Mouse (Mus musculus) regulatory T cell (primary cell): ENCODE results near the gene Frmd4a.

Experiments used
- in situ Hi-C: fragments of 300-600 bp; cut with MboI, MseI; formaldehyde crosslinking; loops from one replicate; pipeline ENCODE4 v1.15.1; 2025; ENCODE audit warnings: high pct_unique_total_duplicates

Gene Frmd4a

DNA sequence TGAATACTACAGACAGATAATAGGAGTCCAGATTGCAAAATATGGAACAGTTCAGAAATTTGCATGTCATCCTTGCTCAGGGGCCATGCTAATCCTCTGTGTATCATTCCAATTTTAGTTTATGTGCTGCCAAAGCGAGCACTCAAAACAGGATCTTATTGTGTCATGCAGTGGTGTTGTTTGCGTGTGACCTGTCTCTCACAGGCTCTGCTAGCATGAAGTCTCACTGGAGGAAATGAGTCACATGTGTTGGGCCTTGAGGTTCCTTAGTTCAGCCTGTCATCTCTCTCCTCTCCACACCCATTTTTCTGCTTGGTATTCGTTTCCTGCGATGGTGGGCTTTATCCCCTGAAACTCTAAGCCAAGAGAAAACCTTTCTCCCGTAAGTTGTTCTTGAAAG is 363.4 kb downstream of the Frmd4a start:
- in situ Hi-C loops, result no loop called here

GRCm38 (mm10) chr2:4386468-4386867 is 369.0 kb downstream of the Frmd4a start:
- in situ Hi-C loops, result no loop called here

DNA sequence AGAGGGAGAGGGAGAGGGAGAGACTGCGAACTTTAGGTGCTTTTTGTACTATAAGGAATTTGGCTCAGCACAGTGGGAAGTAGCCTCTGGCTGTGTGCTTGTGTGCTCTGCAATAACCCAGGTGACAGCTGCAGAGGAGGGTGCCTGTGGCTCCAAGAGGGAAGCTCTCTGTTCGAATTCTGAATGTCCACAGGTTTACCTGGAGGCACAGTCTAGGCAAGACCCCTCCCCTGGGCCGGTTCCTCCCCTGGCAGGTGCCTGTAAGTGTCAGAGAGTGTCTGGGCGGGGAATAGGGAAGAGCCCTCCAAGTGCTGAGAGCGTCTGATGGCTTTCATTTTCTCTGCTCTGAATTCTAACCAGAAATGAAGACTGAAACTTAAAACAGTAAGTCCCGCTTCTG is 371.8 kb downstream of the Frmd4a start:
- in situ Hi-C loops, result no loop called here

- in situ Hi-C loops, result no loop called here
These were observed 373.6 kb downstream of the Frmd4a start for GRCm38 (mm10) chr2:4391091-4391490.

DNA sequence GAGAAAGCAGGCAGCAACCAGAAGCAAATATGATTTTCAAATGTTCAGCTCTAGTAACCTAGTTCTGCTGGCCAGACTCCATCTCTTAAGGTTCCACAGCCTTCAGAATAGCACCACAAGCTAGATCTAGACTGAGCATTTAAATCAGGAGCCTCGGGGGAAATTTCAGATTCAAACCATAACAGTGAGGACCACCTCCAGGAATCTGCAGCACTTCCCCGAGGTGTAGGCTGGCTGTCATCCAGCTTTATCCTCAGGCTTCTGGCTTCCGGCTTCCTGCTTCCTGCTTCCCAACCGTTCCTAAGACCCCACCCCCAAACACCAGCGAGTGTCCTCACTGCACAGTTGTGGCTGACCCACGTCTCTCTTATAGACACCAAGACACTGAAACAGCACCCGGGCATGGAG is 374.2 kb downstream of the Frmd4a start:
- in situ Hi-C loops, result no loop called here

- in situ Hi-C loops, result no loop called here
These were observed 375.5 kb downstream of the Frmd4a start for GRCm38 (mm10) chr2:4393046-4393445.

GRCm38 (mm10) chr2:4394641-4395040 is 377.1 kb downstream of the Frmd4a start:
- in situ Hi-C loops, result no loop called here

DNA sequence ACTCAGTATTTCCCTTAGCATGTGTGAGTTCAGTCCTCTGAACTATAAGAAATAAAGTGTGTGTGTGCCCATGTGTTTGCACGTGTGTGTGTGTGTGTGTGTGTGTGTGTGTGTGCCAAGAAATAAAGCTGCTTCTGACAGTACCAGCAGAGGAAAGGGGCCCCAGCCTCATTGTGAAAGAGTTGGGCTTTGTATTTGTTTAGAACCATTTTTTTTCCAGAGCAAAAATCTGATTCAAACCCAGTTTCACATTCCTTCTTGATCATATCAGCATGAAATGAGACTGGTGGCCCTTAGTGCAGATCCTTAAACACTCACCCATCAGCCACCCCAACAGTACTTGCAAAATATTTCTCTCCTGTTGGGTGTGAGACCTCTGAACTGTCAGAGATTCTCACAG is 382.2 kb downstream of the Frmd4a start:
- in situ Hi-C loops, result no loop called here

GRCm38 (mm10) chr2:4400771-4401596 is 383.5 kb downstream of the Frmd4a start:
- in situ Hi-C loops, result no loop called here

DNA sequence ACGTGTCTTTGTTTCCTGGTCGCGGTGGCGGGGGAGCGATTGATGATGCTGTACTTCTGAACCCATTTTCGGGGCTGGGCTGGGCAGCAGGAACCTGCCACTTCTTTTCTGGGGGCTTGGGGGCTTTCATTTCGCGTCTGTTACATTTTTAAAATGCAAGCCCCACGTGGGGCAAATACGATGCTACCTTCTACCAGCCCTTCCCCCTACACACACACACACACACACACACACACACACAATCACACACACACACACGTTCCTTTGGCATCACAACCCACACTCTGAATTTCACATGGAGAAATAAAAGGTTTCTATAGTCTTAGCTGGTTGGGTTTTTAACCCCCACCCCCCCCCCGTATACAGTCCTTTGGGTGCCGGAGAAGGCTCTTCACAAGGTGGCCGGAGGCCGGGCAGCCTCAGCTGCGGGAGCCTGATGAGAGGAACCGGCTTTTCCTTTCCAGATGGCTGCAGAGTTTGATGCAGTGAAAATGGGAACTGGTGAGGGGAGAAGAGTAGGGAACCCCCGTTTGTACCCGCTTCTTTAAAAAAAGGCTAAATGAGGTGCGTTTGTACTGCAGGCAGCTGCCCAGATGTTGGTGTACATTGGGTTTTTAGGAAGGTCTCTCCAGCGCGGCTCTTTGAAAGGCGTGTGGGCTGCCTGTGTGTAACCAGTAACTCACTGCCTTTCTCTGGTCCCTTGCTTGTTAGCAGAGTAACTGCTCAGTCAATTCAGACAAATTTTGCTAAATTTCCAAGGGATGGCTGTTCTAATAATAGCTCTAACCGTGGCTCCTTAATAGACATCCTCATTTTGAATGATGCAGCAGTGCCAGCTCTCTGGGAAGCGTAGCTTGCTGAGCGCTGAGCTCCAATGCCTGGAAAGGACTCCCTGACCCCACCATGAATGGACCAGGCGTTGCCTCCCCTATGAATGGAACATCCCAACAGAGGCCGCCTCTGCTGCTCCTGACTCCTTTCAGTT is 384.4 kb downstream of the Frmd4a start:
- in situ Hi-C loops, result no loop called here

DNA sequence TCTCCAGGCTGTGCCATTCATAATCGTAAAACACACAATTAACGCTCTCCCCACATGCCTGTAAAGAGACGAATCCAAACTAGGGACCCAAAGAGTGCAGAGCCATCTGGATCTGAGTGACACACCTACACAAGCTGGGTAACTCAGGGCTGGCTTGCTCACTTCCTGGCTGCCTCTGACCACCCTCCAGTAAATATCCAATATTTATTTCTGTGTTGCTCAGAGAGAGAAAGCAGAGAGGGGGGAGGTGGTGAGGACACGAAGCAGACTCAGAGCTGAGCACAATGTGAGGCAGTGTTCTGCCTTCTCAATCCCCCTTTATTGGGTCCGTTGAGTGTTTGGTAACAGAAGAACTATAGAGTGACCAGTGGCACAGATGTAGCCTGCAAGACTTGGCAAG is 389.5 kb downstream of the Frmd4a start:
- in situ Hi-C loops, result no loop called here

GRCm38 (mm10) chr2:4409810-4410433 is 392.4 kb downstream of the Frmd4a start:
- in situ Hi-C loops, result no loop called here

DNA sequence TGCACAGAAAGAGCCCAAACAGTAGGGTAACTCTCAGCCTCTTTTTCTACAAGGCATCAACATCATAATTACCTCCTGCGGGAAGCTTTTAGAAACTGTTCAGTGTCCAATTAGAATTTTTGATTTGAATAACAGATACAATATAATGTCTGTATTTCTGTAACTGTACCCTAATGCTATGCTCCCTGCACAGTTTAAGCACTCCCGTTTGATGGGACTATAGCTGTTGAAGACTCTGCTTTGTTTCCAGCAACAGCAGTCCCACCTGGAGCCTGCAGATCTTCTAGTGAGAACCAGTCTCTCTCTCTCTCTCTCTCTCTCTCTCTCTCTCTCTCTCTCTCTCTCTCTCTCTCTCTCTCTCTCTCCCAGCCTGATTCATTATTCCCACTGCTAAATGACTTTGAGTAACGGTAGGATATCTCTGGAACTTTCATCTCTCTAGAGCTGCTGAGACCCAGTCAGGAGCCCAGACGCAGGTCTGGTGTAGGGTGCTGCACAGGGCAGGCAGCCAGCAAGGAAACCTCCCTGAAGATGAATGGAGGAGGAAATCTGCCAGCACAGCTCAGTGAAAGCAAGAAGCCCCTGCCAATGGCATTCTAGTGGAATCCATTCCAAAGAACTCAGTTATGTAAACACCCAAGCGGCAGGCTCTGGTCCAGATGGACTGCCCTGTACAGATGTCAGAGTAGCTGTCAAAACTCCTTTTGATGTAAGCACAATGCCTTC is 395.5 kb downstream of the Frmd4a start:
- in situ Hi-C loops, result no loop called here

DNA sequence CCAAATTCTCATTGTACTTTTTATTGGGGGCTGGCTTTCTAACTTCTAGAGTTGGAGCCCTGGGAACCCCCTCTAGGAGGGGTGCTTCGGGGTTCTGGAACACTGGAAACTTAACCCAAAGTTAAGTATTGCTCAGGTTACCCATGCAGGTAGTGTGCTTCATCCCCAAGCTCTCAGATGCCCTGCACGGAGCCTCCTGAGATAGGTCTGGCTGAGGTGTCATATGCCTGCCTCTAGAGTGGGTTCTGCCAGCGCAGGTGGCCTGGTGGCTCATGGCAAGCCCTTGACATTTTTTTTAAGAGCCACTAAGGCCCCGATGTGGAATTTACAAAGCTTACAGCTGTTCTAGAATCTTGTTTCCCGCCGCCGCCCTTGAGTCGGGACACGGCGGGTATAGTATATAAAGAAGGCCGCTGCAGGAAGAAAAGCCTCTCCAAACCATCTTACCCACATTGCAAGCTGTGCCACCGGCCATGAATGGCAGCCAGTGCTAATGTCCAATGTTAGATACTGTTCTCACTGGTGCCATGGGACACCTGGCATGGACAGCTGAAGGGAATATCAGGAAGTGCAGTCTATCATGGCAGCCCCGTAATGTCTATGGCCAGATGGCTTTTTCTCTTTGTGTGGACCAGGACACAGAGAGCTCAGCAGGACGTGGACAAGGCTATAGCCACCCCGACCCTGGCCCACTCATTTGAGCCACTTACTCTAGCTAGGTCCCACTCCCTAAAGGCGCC is 396.2 kb downstream of the Frmd4a start:
- in situ Hi-C loops, result no loop called here

DNA sequence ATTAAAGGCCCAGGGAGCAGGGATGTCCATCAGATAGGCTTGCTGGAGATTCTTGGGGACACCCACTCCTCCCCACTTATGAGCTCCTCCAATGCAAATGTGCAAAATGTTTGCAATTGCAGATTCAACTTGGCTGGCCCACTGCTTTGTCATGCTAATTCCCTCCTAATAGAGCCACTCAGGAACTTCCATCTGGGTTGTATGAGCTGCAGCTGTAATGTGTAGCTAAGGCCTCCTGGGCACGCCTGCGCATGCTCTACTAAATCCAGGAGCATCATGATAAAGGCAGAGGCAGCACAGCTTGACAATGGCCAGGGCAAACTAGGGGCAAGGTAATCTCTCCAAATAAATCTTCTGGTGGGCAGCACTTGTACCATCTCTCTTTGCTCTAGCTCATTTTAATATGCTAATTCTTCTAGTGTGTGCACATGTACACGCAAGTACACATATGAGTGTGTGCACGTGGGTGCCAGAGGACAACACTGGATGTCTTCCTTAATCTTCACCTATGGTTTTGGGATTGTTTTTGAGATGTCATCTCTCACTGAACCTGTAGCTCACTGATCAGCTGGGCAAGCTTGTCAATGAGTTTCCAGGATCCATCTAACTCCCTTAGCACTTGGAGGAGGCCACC is 403.3 kb downstream of the Frmd4a start:
- in situ Hi-C loops, result no loop called here

GRCm38 (mm10) chr2:4421757-4422156 is 404.2 kb downstream of the Frmd4a start:
- in situ Hi-C loops, result no loop called here

- in situ Hi-C loops, result no loop called here
These were observed 406.4 kb downstream of the Frmd4a start for GRCm38 (mm10) chr2:4423896-4424295.

DNA sequence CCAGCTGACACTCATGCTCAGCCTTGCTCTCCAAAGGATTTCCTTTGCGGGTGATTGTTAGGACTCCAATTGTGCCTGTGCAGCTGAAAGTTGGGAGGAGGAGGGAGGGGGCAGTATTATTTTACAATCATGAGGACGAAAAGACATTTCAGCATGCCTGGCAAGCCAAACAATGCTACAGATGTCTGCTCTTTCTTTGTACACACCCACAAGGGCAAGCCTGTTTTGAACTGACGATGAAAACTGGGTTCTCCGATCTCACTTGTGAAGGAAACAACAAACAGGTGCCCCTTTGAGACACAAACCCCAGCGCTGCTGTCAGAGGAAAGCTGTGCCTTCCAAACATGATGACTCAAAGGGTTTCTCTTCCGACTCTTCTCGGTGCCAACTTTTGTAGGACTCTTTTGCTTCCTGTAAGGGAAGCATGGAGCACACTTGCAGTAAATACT is 410.9 kb downstream of the Frmd4a start:
- in situ Hi-C loops, result no loop called here

DNA sequence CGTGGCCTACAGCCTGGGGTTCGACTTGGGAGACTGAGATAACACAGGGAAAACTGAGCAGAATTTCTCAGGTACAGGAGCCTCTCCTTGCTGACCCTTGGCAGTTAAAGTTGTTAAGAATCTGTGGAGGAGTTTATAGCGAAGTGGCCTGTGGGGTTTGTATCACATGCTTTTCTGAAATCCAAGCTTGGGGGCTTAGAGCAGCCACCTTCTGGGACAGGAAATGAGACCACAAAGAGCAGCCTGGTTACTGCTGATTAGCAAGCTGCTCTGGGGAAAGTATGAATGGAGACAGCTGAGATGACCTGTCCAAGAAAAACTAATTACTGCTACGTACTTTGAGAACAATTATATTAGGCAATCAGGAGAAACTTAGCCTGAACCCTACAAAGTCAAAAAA is 415.6 kb downstream of the Frmd4a start:
- in situ Hi-C loops, result loop anchor here (10.0 kb wide), 1 partner anchor 478 kb away; no protein-coding TSS in a partner anchor

DNA sequence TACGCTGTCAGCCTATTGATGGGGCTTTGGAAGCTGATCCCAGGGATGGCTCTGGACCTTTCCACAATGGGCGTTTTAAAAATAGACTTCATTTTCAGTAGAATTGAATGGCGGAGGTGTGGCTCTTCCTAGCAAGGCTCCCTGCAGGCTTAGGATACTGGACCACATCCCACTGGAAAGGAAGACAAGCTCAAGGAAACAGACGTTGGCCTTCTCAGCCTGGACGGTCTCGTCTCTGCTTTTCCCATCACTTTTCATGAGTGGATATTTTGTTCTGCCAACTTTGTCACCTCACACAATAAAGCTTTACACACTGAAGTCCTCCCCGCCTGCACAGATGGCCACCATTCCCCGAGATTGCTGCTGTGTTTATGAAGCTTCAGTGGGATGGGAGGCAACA is 417.5 kb downstream of the Frmd4a start:
- in situ Hi-C loops, result loop anchor here (10.0 kb wide), 1 partner anchor 480 kb away; no protein-coding TSS in a partner anchor
